Mouse (Mus musculus) ES-Bruce4 (cell line): ENCODE data around the gene C1qa. TPM values are rescaled to one million over a fixed set of nuclear protein-coding genes. Genes with fewer than 3 reads are reported as not detected.

Experiments
- H3K27ac ChIP-seq: 2 replicates; pipeline ENCODE4 v1.5.1; 2012; ENCODE audit warnings: low read length, inconsistent platforms; ENCODE audit not compliant: insufficient read depth
- H3K27me3 ChIP-seq: 2 replicates; pipeline ENCODE4 v1.6.1; 2012; ENCODE audit warnings: mild to moderate bottlenecking, low read length, inconsistent platforms; ENCODE audit not compliant: control insufficient read depth, poor library complexity, insufficient read depth, severe bottlenecking
- H3K36me3 ChIP-seq: 2 replicates; pipeline ENCODE4 v1.6.1; 2012; ENCODE audit warnings: inconsistent platforms, mild to moderate bottlenecking, low read length, moderate library complexity; ENCODE audit not compliant: control insufficient read depth, poor library complexity, insufficient read depth, severe bottlenecking
- H3K4me1 ChIP-seq: one replicate; pipeline ENCODE4 v1.8.1; 2011; ENCODE audit warnings: low read length; ENCODE audit not compliant: control insufficient read depth, insufficient read depth
- H3K4me3 ChIP-seq: 2 replicates; pipeline ENCODE4 v1.5.1; 2011; ENCODE audit warnings: low read depth, mild to moderate bottlenecking, low read length
- H3K9ac ChIP-seq: 2 replicates; pipeline ENCODE4 v1.6.1; 2012; ENCODE audit warnings: low read depth, mild to moderate bottlenecking, inconsistent platforms; ENCODE audit not compliant: poor library complexity, severe bottlenecking
- H3K9me3 ChIP-seq: replicated peaks from 2 replicates; pipeline ENCODE4 v1.6.1; 2012; ENCODE audit warnings: mild to moderate bottlenecking, low read length, inconsistent platforms; ENCODE audit not compliant: control insufficient read depth, poor library complexity, insufficient read depth, severe bottlenecking
- CTCF ChIP-seq: IDR thresholded peaks from one replicate; pipeline ENCODE4 v1.8.1; 2011; ENCODE audit warnings: low read depth, low read length
- EP300 ChIP-seq: IDR thresholded peaks from 2 replicates; pipeline ENCODE4 v1.6.1; 2011; ENCODE audit warnings: low read depth, low read length; ENCODE audit not compliant: insufficient read depth
- POLR2A ChIP-seq: IDR thresholded peaks from one replicate; pipeline ENCODE4 v1.8.1; 2011; ENCODE audit warnings: low read length; ENCODE audit not compliant: insufficient read depth
- polyA plus RNA-seq: library from polyadenylated mRNA; stranded (reverse); fragments of >200 nt; gene quantifications from 2 replicates; pipeline ENCODE4 v1.2.4, GENCODE M21; 2011; ENCODE audit warnings: low read depth; ENCODE audit not compliant: missing spikeins, insufficient read depth, insufficient read length

The C1qa gene
- polyA plus RNA-seq, 1 experiment = not detected

DNA sequence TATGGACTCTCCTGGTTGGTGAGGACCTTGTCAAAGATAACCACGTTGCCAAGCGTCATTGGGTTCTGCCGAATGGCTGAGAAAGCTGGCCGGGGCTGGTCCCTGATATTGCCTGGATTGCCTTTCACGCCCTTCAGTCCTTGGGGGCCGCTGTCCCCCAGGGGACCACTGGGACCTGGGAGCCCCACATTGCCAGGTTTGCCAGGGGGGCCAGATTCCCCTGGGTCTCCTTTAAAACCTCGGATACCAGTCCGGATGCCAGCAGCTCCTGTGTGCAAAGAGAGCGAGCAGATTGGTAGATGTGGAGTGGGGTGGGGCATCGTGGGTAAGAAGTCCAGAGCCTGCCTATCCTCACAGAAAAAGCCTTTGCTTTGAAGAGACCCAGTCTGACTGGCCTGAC lies 2.1 kb downstream of the C1qa start:
- H3K27me3 ChIP-seq = no peaks in the 10 kb centered on the region
- no peak overlapping the region for H3K4me3 ChIP-seq
- H3K9me3 ChIP-seq = no peaks in the 10 kb centered on the region
- no peak overlapping the region for H3K9ac ChIP-seq
- H3K4me1 ChIP-seq = peaks cover 10% of the 10 kb centered on the region
- H3K36me3 ChIP-seq = no peaks in the 10 kb centered on the region
- no peak overlapping the region for H3K27ac ChIP-seq
- TF ChIP-seq POLR2A = no peak
- no peak for TF ChIP-seq EP300
- TF ChIP-seq CTCF = no peak

DNA sequence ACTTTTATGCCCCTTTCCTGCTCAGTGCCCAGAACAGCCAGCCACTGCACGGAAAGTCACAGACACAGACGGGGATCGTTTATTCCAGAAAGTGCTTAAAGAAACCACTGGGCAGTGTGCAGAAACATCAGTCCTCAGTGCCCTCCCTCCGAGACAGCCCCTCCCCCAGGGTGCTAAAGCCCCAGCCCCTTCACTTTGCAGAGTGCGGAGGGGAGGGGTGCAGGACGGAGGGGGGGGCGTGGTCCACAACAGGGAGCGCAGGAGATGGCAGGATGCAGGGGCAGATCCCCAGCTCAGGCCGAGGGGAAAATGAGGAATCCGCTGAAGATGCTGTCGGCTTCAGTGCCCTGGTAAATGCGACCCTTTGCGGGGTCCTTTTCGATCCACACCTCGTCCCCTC lies 2.7 kb downstream of the C1qa start:
- Histone ChIP-seq H3K36me3 (no peaks in the 10 kb centered on the region), H3K4me1 (peaks cover 9% of the 10 kb centered on the region), H3K9ac (no peak overlapping the region), H3K9me3 (no peaks in the 10 kb centered on the region), H3K4me3 (no peak overlapping the region), H3K27me3 (no peaks in the 10 kb centered on the region), H3K27ac (no peak overlapping the region)
- TF ChIP-seq POLR2A (no peak), CTCF (no peak), EP300 (no peak)

DNA sequence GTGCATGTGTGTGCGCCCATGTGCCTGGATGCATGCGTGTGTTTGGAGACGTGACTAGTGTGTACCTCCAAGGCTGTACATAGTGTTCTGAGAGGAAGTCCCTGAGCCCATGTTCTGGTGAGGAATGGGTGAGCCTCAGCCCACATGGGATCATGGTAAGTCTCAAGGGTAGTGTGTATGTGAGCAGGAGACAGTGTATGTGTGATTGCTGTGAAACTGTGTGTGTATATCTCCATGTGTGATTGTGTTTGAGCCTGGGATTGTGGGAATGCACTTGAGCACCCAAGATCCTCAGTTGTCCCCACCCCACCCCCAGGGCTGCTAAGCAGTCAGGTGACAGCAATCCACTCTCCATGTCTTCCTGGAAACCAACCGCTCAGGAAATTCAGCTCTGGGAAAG lies 3.8 kb downstream of the C1qa start:
- Histone ChIP-seq H3K9ac (no peak overlapping the region), H3K27me3 (no peaks in the 10 kb centered on the region), H3K9me3 (no peaks in the 10 kb centered on the region), H3K4me3 (no peak overlapping the region), H3K4me1 (peaks cover 9% of the 10 kb centered on the region), H3K27ac (no peak overlapping the region), H3K36me3 (no peaks in the 10 kb centered on the region)
- TF ChIP-seq EP300 = peak; percentile 68
- no peak for TF ChIP-seq POLR2A

DNA sequence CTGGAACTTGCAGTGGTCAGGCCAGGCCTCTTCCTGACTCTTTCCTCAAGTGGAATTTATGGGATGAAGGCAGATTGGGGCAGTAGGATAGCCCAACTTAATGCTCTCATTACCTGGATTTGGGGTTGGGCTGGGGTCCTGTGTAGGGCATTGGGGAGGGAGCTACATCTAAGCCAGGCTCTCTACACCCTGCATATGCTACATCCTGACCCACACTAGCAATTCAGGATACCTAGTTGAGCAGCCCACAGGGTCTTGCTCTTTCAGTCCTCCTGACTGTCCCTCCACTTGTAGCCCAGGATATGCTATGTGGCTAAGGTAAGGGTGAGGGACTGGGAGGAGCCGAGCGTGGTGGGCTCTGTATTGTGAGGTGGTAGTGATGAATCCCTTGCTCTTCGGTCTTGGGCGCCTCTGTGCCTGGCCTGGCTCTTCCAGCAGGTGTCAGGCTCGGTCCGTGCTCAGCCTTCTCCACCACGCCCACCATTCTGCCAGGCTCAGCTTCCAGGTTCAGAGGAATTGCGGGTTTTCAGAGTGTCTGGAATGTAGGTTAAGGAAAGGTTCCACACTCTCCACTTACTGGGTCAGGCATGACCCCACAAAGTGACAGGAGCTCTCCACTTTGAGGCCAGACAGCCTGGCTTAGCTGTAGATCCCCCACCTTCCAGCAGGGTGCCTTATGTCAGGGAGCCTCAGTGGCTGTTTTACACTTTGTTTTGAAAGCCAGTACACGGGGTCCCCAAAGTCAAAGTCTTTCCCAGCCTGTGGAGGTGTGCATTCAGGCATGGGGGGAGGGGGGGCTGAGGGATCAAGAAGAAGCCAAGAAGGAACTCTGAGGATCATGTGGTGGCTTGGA lies 4.7 kb downstream of the C1qa start:
- H3K36me3 ChIP-seq = no peaks in the 10 kb centered on the region
- no peaks in the 10 kb centered on the region for H3K9me3 ChIP-seq
- no peak overlapping the region for H3K4me3 ChIP-seq
- TF ChIP-seq CTCF (peak; percentile 94), POLR2A (no peak), EP300 (no peak)
- no peaks in the 10 kb centered on the region for H3K27me3 ChIP-seq
- no peak overlapping the region for H3K27ac ChIP-seq
- H3K4me1 ChIP-seq = peaks cover 9% of the 10 kb centered on the region
- H3K9ac ChIP-seq = no peak overlapping the region

DNA sequence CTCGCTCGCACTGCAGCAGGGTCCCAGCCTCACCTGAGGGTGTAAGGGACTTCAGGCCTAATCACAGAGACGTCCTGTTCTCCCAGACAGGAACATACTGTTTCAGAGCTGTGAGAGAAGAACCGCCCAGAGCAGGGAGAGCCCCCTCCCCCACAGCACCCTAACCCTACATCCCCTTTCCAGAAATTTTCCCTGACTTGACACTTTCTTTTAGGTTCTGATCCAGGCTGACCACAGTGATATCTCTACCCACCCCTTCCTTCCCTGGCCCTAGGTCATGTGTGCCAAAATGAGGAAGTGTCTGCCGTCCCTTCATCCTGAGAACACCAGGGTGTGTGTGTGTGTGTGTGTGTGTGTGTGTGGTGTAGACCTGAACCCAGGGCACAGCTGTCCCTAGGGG lies 5.8 kb downstream of the C1qa start, which contains the start of gene C1qc:
C1qc (minus strand) TSS at position 255 of the 400 bp plus-strand sequence.
- Histone ChIP-seq H3K9ac (no peak within 1 kb of the TSS), H3K27ac (no peak within 1 kb of the TSS), H3K4me3 (no peak within 1 kb of the TSS), H3K27me3 (no peaks in the 10 kb centered on the region), H3K4me1 (peaks cover 4% of the 10 kb centered on the region), H3K36me3 (no peaks in the 10 kb centered on the region), H3K9me3 (no peaks in the 10 kb centered on the region)
- TF ChIP-seq EP300 = no peak
- TF ChIP-seq CTCF = no peak
- no peak for TF ChIP-seq POLR2A

DNA sequence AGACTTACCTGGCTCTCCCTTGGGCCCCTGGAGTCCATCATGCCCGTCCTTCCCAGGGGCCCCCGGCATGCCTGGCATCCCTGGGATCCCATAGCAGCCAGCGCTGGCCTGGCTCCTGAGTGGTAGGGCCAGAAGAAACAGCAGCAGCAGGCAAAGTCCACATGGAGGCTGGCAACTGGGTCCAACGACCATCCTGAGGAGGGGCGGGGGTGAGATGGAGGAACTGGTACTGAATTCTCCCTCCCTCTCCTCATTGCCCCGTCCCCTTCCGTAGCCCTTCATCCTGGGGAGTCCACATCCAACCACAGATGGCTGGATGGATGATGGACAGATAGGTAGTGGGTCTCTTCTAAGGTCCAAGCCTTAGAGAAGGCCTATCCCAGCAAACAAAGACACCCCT lies 6.2 kb downstream of the C1qa start:
- H3K27me3 ChIP-seq = no peaks in the 10 kb centered on the region

More for the DNA sequence above, 6.2 kb downstream of the C1qa start:
- no peak overlapping the region for H3K9ac ChIP-seq
- H3K9me3 ChIP-seq = no peaks in the 10 kb centered on the region
- H3K27ac ChIP-seq = no peak overlapping the region
- TF ChIP-seq CTCF = no peak
- TF ChIP-seq EP300 = no peak
- TF ChIP-seq POLR2A = no peak
- H3K4me3 ChIP-seq = no peak overlapping the region
- H3K4me1 ChIP-seq = peaks cover 4% of the 10 kb centered on the region
- H3K36me3 ChIP-seq = no peaks in the 10 kb centered on the region
